Mouse (Mus musculus) induced T-regulatory cell, adult 2 months (primary cell): ENCODE measurements around the gene Tm4sf19.
"Not testable (repeated sequence)": the region's sequence is repeated elsewhere in the genome, so short reads cannot be mapped to it uniquely, and the experiment has no call there.

ENCODE experiments used
- DNase-seq: peaks from one replicate; pipeline ENCODE4 v3.0.0-alpha.2; 2012; ENCODE audit warnings: low read depth

Tm4sf19 gene

GRCm38 (mm10) chr16:32430474-32431046 lies 30.3 kb downstream of the Tm4sf19 start, which contains the start of gene Pcyt1a:
Pcyt1a (plus strand) TSS chr16:32430921.
- DNase-seq = peak; percentile 91

GRCm38 (mm10) chr16:32431047-32431591 lies 30.8 kb downstream of the Tm4sf19 start:
- peak; percentile 65 for DNase-seq

- peak; percentile 43 for DNase-seq
Measured at GRCm38 (mm10) chr16:32431926-32432325, 31.6 kb downstream of the Tm4sf19 start.

GRCm38 (mm10) chr16:32433138-32433537 lies 32.8 kb downstream of the Tm4sf19 start:
- peak; percentile 26 for DNase-seq

- peak; percentile 67 for DNase-seq
Measured at GRCm38 (mm10) chr16:32434066-32434465, 33.8 kb downstream of the Tm4sf19 start.

- DNase-seq = no peak
Measured at GRCm38 (mm10) chr16:32434691-32435090, 34.4 kb downstream of the Tm4sf19 start.

GRCm38 (mm10) chr16:32436657-32437056 lies 36.4 kb downstream of the Tm4sf19 start:
- no peak for DNase-seq

- no peak for DNase-seq
Measured at GRCm38 (mm10) chr16:32437266-32437665, 37.0 kb downstream of the Tm4sf19 start.

- no peak for DNase-seq
Measured at GRCm38 (mm10) chr16:32441432-32441831, 41.1 kb downstream of the Tm4sf19 start.

GRCm38 (mm10) chr16:32444615-32445014 lies 44.3 kb downstream of the Tm4sf19 start:
- DNase-seq = not testable (repeated sequence)

GRCm38 (mm10) chr16:32445558-32445957 lies 45.3 kb downstream of the Tm4sf19 start:
- no peak for DNase-seq

- no peak for DNase-seq
Measured at GRCm38 (mm10) chr16:32446563-32447138, 46.3 kb downstream of the Tm4sf19 start.

- DNase-seq = no peak
Measured at GRCm38 (mm10) chr16:32449665-32450064, 49.4 kb downstream of the Tm4sf19 start.

GRCm38 (mm10) chr16:32450133-32450532 lies 49.8 kb downstream of the Tm4sf19 start:
- DNase-seq = no peak

GRCm38 (mm10) chr16:32453102-32453501 lies 52.8 kb downstream of the Tm4sf19 start:
- no peak for DNase-seq

- DNase-seq = no peak
Measured at GRCm38 (mm10) chr16:32454646-32455045, 54.3 kb downstream of the Tm4sf19 start.

- no peak for DNase-seq
Measured at GRCm38 (mm10) chr16:32456086-32456485, 55.8 kb downstream of the Tm4sf19 start.

- DNase-seq = no peak
Measured at GRCm38 (mm10) chr16:32456761-32457160, 56.5 kb downstream of the Tm4sf19 start.
